Mouse (Mus musculus) urinary bladder, postnatal 10 days (tissue): ENCODE data around the gene Muc3.
"Not testable (repeated sequence)": the region's sequence is repeated elsewhere in the genome, so short reads cannot be mapped to it uniquely, and the experiment has no call there.

Experiments used
- DNase-seq: peaks from one replicate; pipeline ENCODE4 v3.0.0; 2022; ENCODE audit warnings: low spot score

Gene Muc3

DNA sequence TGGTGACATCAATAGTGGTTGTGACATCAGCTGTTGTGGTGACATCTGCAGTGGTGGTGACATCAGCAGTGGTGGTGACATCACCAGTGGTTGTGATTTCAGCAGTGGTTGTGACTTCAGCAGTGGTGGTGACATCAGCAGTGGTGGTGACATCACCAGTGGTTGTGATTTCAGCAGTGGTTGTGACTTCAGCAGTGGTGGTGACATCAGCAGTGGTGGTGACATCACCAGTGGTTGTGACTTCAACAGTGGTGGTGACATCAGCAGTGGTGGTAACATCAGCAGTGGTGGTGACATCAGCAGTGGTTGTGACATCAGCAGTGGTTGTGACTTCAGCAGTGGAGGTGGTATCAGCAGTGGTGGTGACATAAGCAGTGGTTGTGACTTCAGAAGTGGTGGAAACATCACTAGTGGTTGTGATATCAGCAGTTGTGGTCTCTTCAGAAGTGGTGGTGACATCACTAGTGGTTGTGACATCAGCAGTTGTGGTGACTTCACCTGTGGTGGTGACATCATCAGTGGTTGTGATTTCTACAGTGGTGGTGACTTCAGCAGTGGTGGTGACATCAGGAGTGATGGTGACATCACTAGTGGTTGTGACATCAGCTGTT lies at the start of gene Muc3:
Gene Muc3 (minus strand): TSS at position 51 of the 611 bp plus-strand sequence.
- DNase-seq, result not testable (repeated sequence)

DNA sequence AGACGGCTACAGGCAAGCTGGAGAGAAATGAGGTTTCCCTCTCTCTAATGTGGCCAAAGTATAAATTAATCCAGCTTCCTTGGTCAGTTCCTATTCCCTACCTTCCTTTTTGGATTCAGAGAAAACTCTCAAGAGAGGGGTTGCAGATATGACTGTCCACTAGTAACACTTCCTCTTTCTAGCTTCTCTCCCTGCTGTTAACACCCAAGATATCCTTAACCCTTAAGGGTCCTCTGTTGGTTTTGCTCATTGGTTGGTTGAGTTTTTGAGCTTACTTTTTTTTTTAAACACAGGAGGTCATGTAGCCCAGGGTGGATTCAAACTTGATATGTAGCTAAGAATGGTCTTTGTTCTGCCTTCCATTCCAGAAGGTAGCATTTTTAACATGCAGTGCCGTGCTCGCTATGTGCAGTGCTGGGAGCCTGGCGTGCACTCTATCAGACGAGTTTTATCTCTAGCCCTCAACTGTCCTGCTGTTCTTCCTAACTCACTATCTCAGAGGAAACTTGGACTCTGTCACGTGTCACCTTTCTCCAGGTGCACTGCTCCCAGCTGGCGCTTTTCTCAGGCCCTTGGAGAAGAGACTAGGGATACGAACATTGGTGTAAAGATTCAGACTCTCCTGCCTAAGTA lies 45.5 kb upstream of the Muc3 start:
- DNase-seq, result no peak

- no peak for DNase-seq
Measured at GRCm38 (mm10) chr5:137193279-137193952, 44.3 kb upstream of the Muc3 start.

- DNase-seq, result no peak
Measured at GRCm38 (mm10) chr5:137189326-137189725, 40.2 kb upstream of the Muc3 start.

DNA sequence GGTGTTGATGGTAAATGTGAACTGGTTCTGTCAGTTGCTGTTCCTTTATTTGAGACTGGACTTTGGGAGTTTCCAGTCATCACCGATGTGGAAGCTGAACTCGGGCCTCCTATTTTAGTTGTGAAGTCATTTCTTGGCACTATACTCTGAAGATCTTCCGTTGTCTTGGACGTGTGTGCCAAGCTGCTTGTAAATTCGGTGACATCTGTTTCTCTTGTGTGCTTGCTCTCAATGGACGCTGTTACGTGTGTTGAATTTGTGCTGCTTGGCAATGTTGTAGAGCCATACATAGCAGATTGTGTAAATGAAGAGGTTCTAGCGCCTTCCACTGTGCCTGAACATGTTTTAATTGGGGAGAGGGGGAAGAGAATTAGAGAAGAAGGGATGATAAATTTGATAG lies 36.2 kb upstream of the Muc3 start:
- no peak for DNase-seq

GRCm38 (mm10) chr5:137179646-137180374 lies 30.7 kb upstream of the Muc3 start:
- no peak for DNase-seq

- DNase-seq, result no peak
Measured at GRCm38 (mm10) chr5:137173967-137174366, 24.8 kb upstream of the Muc3 start.

DNA sequence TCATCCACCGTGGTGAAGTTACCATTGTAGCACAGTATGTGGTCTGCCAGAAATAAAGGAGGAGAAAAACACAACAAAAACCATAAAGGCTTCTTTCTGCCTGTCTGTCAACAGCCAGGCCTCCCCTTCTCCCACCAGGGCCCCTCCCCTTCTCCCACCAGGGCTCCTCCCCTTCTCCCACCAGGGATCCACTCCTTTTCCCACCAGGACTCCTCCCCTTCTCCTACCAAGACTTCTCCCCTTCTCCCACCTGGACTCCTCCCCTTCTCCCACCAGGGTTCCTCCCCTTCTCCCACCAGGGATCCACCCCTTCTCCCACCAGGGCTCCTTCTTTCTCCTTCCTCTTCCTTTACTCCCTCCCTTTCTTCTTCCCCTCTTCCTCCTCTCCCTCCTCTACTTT lies 23.5 kb upstream of the Muc3 start:
- no peak for DNase-seq

DNA sequence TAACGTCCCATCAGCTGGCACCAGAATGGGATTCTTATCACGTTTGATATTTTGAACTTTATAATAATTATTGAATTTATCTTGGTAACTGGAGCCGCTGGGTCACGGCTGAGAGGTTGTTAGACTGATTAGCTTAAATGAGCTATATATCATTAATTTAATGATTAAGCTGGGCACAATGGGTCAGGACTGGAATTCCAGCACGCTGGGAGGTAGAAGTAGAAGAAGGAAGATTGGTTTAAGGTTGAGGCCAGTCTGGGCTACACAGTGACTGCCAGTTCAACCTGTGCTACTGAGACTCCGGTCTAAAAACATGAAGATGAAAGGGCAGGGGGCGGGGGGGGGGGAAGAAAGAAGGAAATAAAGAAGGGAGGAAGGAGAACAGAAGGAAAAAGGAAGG lies 22.4 kb upstream of the Muc3 start:
- DNase-seq, result no peak

GRCm38 (mm10) chr5:137170836-137171380 lies 21.8 kb upstream of the Muc3 start:
- DNase-seq, result no peak

DNA sequence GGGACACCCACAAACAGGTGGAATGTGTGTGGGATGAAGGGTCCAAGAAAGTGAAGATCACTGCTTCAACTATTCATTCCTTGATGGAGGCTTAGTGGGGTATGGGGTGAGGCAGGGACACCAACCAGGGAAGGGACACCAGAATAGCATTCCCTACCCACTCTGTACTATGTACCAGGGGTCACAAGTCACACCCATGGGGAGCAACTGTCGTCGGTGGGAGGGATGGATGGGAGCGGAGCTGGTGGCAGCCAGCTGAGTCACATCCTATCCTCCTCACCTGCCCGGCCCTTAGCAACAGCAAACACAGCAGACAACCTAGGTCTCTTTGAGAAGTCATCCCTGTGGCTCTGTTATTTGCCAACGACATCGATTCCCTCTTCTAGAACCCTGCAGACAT lies 18.4 kb upstream of the Muc3 start:
- DNase-seq, result no peak

- no peak for DNase-seq
Measured at GRCm38 (mm10) chr5:137166012-137166411, 16.9 kb upstream of the Muc3 start.

GRCm38 (mm10) chr5:137161853-137162252 lies 12.7 kb upstream of the Muc3 start:
- no peak for DNase-seq

DNA sequence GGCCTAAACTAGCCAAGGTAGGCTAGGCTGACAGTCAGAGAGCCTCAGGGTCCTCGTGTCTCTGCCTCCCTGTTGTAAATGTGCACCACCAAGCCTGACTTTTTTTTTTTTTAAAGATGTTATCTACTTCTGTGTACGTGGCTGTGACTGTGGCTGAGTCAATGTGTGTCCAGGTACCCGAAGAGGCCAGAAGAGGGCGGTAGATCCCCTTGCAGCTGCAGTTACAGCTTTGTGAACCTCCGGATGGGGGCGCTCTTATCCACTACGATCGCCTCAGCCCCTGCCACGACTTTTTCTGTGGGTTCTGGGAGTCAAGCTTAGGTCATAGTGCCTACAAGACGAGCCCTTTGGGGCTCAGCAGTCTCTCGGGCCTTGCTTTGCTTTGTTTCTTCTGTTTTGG lies 10.3 kb upstream of the Muc3 start:
- no peak for DNase-seq

- DNase-seq, result no peak
Measured at GRCm38 (mm10) chr5:137153289-137153688, 4.2 kb upstream of the Muc3 start.

DNA sequence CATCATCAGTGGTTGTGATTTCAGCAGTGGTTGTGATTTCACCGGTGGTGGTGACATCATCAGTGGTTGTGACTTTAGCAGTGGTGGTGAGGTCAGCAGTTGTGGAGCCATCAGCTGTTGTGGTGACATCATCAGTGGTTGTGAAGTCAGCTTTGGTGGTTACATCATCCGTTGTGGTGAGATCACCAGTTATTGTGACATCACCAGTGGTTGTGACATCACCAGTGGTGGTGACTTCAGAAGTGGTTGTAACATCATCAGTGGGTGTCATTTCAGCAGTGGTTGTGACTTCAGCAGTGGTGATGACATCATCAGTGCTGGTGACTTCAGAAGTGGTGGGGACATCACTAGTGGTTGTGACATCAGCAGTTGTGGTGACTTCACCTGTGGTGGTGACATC lies 3.5 kb upstream of the Muc3 start:
- DNase-seq, result no peak

DNA sequence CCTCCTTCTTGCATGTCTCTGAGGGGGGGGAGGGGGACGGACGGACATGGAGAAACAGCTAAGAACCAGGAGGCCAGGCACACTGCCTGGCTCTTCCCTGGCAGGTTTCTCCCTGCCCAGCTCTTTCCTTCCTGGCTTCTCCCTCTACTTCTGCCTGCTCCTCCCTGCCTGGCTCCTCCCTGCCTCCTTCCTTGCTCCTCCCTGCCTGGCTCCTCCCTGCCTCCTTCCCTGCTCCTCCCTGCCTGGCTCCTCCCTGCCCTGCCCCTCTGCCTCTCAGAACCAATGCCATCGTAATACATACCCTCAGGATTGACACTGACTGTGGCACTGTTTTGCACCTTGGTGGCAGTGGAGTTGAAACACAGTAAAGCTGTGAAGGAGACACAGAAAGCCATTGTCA lies 8.3 kb downstream of the Muc3 start:
- DNase-seq, result no peak

DNA sequence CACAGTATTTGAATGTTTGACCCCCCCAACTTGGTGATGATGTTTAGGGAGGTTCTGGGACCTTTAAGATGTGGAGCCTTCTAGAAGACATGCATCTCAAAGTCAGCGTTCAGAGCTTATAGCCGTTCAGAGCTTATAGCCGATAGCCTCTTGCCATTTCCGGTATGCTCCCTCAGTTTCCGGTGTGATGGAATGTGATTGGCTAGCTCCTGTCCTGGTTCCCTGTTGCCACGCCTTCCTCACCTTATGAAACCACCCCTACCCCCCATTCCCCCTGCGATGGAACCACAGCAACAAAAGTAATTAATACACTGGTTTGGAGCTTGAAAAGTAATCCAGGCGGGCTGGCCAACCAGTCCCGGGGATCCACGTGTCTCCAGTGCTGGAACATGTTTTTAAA lies 10.1 kb downstream of the Muc3 start:
- no peak for DNase-seq

- no peak for DNase-seq
Measured at GRCm38 (mm10) chr5:137134959-137135358, 14.2 kb downstream of the Muc3 start.

DNA sequence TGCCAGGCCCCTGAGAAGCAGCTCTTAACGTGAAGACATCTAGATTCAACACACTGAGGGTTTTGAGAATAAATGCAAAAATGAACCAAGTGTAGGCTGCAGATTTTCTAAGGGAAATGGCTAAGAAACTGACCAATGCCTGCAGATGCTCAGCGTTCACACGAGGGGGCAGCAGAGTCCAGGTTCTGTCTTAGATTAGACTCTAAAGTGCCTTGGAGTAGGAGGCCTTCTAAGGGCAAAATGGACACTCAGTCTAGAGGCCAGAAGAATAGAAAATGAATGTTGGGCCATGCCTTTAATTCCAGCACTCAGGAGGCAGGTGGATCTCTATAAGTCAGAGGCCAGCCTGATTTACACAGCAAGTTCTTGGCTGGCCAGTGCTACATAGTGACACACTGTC lies 17.6 kb downstream of the Muc3 start:
- DNase-seq, result no peak

DNA sequence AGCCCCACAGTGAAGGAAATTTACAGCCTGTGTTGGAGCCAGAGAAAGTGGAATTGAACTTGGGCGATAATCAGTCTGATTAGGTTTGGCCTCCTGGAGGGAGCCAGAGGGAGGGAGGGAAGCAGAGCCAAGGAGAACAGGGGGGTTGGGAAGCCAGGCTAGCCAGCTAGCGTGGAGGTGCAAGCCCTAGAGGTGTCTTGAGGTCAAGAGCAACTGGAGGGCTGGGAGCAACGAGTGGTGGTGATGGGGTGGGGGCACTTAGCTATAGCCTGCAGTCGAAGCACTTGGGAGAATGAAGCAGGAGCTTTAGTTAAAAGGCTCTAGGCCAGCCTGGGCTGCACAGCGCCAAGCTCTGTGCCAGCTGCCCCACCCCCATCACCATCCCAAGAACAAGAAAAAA lies 19.8 kb downstream of the Muc3 start:
- DNase-seq, result no peak

GRCm38 (mm10) chr5:137123516-137123915 lies 25.6 kb downstream of the Muc3 start:
- no peak for DNase-seq
